Mouse (Mus musculus) forebrain, embryonic 16.5 days (tissue): ENCODE data around the gene Dop1b. TPM values are rescaled to one million over a fixed set of nuclear protein-coding genes. Genes with fewer than 3 reads are reported as not detected.
A peak's percentile ranks its signal among the peaks of the same experiment; 100 is the strongest.
"Not testable (repeated sequence)": the region's sequence is repeated elsewhere in the genome, so short reads cannot be mapped to it uniquely, and the experiment has no call there.

Source experiments
- ATAC-seq: fragments of 200-750 bp; cut with Nextera tagmentation; 2 replicates; pipeline ENCODE4 v1.8.0; 2017; ENCODE audit warnings: mild to moderate bottlenecking, moderate library complexity
- H3K27ac ChIP-seq: fragments of 300-500 bp; sonication (generic); 2 replicates; pipeline ENCODE4 v1.5.1; 2014; ENCODE audit warnings: low read length, control low read depth
- H3K27me3 ChIP-seq: fragments of 300-500 bp; sonication (generic); replicated peaks from 2 replicates; pipeline ENCODE4 v1.6.1; 2014; ENCODE audit warnings: low read length; ENCODE audit not compliant: control insufficient read depth, insufficient read depth
- H3K36me3 ChIP-seq: fragments of 300-500 bp; sonication (generic); 2 replicates; pipeline ENCODE4 v1.6.1; 2014; ENCODE audit not compliant: control insufficient read depth, insufficient read depth
- H3K4me1 ChIP-seq: fragments of 300-500 bp; sonication (generic); replicated peaks from 2 replicates; pipeline ENCODE4 v1.6.1; 2014; ENCODE audit warnings: low read length; ENCODE audit not compliant: control insufficient read depth, insufficient read depth
- H3K4me2 ChIP-seq: fragments of 300-500 bp; sonication (generic); 2 replicates; pipeline ENCODE4 v1.6.1; 2014; ENCODE audit warnings: mild to moderate bottlenecking, low read length, control low read depth
- H3K4me3 ChIP-seq: fragments of 300-500 bp; sonication (generic); replicated peaks from 2 replicates; pipeline ENCODE4 v1.5.1; 2014; ENCODE audit warnings: mild to moderate bottlenecking, low read length, control low read depth
- H3K9ac ChIP-seq: fragments of 300-500 bp; sonication (generic); replicated peaks from 2 replicates; pipeline ENCODE4 v1.6.1; 2014; ENCODE audit warnings: low read depth, low read length, control low read depth
- H3K9me3 ChIP-seq: fragments of 300-500 bp; sonication (generic); 2 replicates; pipeline ENCODE4 v1.6.1; 2016; ENCODE audit warnings: low read length; ENCODE audit not compliant: control insufficient read depth
- WGBS: fragments of 180-500 bp; shearing (Covaris S2); extraction: QIAGEN DNeasy Blood & Tissue Kit; methylation state at CpG from one replicate; pipeline ENCODE4 v1.1.7; 2014; 5-methylcytosine and 5-hydroxymethylcytosine counted together
- polyA plus RNA-seq: library from polyadenylated mRNA; unstranded; fragments of >200 nt; fragmentation: Nextera tagmentation; extraction: Ambion mirVana; gene quantifications from 2 replicates; pipeline ENCODE4 v1.2.1, GENCODE M21; 2015

Dop1b gene
- polyA plus RNA-seq, 1 experiment from 2014 or later: 43.3 TPM

- ATAC-seq: peak; percentile 50; the same call in 1 of the 2 replicates
- Histone ChIP-seq H3K27me3 (no peaks in the 10 kb centered on the region), H3K4me3 (no peak overlapping the region), H3K4me2 (peak overlapping the region; percentile 15; the same call in 1 of the 2 replicates), H3K9me3 (no peaks in the 10 kb centered on the region), H3K36me3 (peaks cover 13% of the 10 kb centered on the region), H3K27ac (no peak overlapping the region), H3K9ac (no peak overlapping the region), H3K4me1 (0 out of 2 replicates have a peak, but pooled peaks cover 4% of the 10 kb centered on the region)
- 37% methylated on average over 20 of the region's 20 CpGs for WGBS
These were observed 104.4 kb downstream of the Dop1b start for GRCm38 (mm10) chr16:93815856-93816736.

DNA sequence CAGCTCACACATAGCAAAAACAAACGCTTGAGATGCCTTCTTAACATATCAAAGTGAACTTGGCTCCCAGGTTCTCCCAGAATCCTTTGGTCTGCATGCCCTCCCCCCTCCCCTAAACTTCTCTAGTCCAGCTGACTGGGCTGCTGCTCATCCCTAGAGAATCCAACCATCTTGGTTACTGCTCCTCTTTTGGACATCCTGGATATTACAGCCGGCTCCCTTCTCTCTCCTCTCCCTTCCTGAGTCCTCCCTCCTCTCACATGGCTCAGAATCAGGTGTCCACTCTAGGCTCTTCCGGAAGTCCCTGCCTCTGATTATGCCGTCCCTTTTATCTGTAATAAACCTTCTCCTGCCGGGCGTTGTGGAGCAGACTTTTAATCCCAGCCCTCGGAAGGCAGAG lies 105.2 kb downstream of the Dop1b start:
- WGBS: 87% methylated on average over 7 of the region's 7 CpGs
- Histone ChIP-seq H3K27me3 (no peaks in the 10 kb centered on the region), H3K9me3 (no peaks in the 10 kb centered on the region), H3K4me3 (no peak overlapping the region), H3K36me3 (peaks cover 7% of the 10 kb centered on the region; the same call in 1 of the 2 replicates), H3K27ac (no peak overlapping the region), H3K4me1 (0 out of 2 replicates have a peak, but pooled peaks cover 4% of the 10 kb centered on the region), H3K9ac (no peak overlapping the region), H3K4me2 (no peak overlapping the region)
- no peak for ATAC-seq

DNA sequence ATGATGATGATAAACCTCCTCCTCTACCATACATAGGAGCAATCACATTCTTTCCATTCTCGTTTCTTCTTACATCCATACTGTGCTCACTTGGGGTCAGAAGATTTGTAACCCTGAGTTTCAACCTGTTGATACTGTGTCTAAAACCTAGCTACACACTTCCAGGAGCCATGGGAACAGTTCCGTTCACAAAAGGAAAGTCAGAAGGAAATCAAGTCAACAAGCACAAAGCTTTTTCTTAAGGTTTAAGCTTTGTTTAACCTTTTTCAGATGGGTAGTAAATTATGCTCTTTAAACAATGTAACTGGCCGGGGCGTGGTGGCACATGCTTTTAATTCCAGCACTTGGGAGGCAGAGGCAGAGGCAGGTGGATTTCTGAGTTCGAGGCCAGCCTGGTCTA lies 105.7 kb downstream of the Dop1b start:
- no peak overlapping the region for H3K27ac ChIP-seq
- H3K4me1 ChIP-seq: 0 out of 2 replicates have a peak, but pooled peaks cover 4% of the 10 kb centered on the region
- WGBS: 86% methylated on average over 5 of the region's 5 CpGs
- no peaks in the 10 kb centered on the region for H3K9me3 ChIP-seq
- H3K4me3 ChIP-seq: no peak overlapping the region
- no peak overlapping the region for H3K4me2 ChIP-seq
- H3K27me3 ChIP-seq: no peaks in the 10 kb centered on the region
- ATAC-seq: no peak
- H3K36me3 ChIP-seq: 0 out of 2 replicates have a peak, but pooled peaks cover 2% of the 10 kb centered on the region
- no peak overlapping the region for H3K9ac ChIP-seq

DNA sequence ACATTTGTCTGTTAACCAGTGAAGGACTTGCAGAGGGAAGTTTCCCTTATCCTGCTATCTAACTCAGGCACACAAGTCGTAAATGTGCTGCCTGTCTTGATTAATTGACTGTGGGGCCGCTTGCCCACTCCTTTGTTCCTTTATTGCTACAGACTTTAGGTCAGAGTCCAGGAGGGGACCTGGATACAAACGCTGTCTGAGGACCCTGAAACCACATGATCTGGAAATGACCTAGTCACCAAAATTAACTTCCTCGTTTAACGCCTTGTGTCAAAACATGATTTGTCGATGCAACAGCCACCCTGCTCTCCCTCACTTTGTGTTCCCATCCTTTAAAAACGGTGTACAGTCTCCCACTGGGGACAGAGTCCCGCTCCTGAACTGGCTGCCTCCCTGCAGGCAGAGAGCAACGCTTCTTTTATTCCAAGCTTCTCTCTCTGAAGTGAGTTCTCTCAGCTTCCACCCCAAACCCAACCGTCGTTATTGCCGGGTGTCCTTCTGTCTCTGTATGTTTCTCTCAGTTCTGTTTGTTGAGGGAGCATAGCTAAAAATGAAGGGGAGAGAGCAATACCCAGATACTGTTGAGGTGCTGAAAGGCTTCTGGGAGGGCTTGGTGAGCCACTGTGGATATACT lies 107.1 kb downstream of the Dop1b start:
- Histone ChIP-seq H3K4me1 (0 out of 2 replicates have a peak, but pooled peaks cover 4% of the 10 kb centered on the region), H3K4me3 (no peak overlapping the region), H3K27ac (no peak overlapping the region), H3K9ac (no peak overlapping the region), H3K36me3 (no peaks in the 10 kb centered on the region), H3K9me3 (no peaks in the 10 kb centered on the region), H3K4me2 (no peak overlapping the region), H3K27me3 (no peaks in the 10 kb centered on the region)
- WGBS: 51% methylated on average over 12 of the region's 12 CpGs
- ATAC-seq: no peak

GRCm38 (mm10) chr16:93819325-93819696 lies 107.6 kb downstream of the Dop1b start:
- ATAC-seq: no peak
- Histone ChIP-seq H3K27ac (no peak overlapping the region), H3K9ac (no peak overlapping the region), H3K27me3 (no peaks in the 10 kb centered on the region), H3K4me2 (no peak overlapping the region), H3K4me1 (0 out of 2 replicates have a peak, but pooled peaks cover 4% of the 10 kb centered on the region), H3K9me3 (no peaks in the 10 kb centered on the region), H3K36me3 (no peaks in the 10 kb centered on the region), H3K4me3 (no peak overlapping the region)
- WGBS: 81% methylated on average over 4 of the region's 4 CpGs

GRCm38 (mm10) chr16:93820040-93820439 lies 108.3 kb downstream of the Dop1b start:
- no peak overlapping the region for H3K4me3 ChIP-seq
- WGBS: 82% methylated on average over 1 of the region's 1 CpGs
- H3K4me1 ChIP-seq: 0 out of 2 replicates have a peak, but pooled peaks cover 4% of the 10 kb centered on the region
- no peak overlapping the region for H3K4me2 ChIP-seq
- no peak for ATAC-seq
- no peaks in the 10 kb centered on the region for H3K9me3 ChIP-seq
- H3K27ac ChIP-seq: no peak overlapping the region
- no peaks in the 10 kb centered on the region for H3K36me3 ChIP-seq
- H3K9ac ChIP-seq: no peak overlapping the region
- no peaks in the 10 kb centered on the region for H3K27me3 ChIP-seq

GRCm38 (mm10) chr16:93821706-93822105 lies 110.0 kb downstream of the Dop1b start:
- Histone ChIP-seq H3K4me2 (no peak overlapping the region), H3K4me1 (no peaks in the 10 kb centered on the region), H3K9ac (no peak overlapping the region), H3K4me3 (no peak overlapping the region), H3K36me3 (no peaks in the 10 kb centered on the region), H3K9me3 (no peaks in the 10 kb centered on the region), H3K27me3 (no peaks in the 10 kb centered on the region), H3K27ac (no peak overlapping the region)
- WGBS: 84% methylated on average over 3 of the region's 3 CpGs
- ATAC-seq: no peak

GRCm38 (mm10) chr16:93822433-93823225 lies 110.9 kb downstream of the Dop1b start:
- WGBS: 83% methylated on average over 5 of the region's 8 CpGs
- not testable (repeated sequence) for H3K27ac ChIP-seq, H3K4me2 ChIP-seq, H3K4me1 ChIP-seq, H3K9me3 ChIP-seq, H3K4me3 ChIP-seq, ATAC-seq, H3K36me3 ChIP-seq, H3K9ac ChIP-seq, H3K27me3 ChIP-seq

DNA sequence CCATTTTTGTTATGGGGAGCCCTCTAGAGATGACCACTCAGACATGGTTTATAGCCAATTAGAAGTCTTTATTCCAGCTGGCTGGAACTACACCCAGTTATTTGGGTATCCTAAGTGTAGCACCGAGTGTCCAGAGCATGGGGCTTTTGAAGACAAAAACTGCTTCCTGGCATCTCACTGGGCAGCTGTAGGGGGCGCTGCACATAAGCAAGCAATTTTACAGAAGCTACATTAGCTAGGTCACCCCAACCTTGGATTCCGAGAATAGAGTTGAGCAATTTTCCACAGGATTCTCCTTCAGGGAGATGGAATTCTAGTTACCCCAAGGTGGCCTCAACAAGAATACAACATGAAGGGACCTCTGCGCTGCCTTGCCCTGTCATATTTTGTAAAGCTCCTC lies 113.1 kb downstream of the Dop1b start:
- Histone ChIP-seq H3K27me3 (no peaks in the 10 kb centered on the region), H3K4me2 (no peak overlapping the region), H3K36me3 (no peaks in the 10 kb centered on the region), H3K9me3 (no peaks in the 10 kb centered on the region), H3K4me1 (no peaks in the 10 kb centered on the region), H3K27ac (no peak overlapping the region), H3K4me3 (no peak overlapping the region), H3K9ac (no peak overlapping the region)
- WGBS: 84% methylated on average over 4 of the region's 4 CpGs
- ATAC-seq: no peak
